Mouse (Mus musculus): Measurements from ENCODE around the gene Gtf3c1. TPM values are rescaled to one million over a fixed set of nuclear protein-coding genes. Genes with fewer than 3 reads are reported as not detected.

The Gtf3c1 gene
- polyA plus RNA-seq, 1 experiment from 2014 or later: 32.4 TPM

DNA sequence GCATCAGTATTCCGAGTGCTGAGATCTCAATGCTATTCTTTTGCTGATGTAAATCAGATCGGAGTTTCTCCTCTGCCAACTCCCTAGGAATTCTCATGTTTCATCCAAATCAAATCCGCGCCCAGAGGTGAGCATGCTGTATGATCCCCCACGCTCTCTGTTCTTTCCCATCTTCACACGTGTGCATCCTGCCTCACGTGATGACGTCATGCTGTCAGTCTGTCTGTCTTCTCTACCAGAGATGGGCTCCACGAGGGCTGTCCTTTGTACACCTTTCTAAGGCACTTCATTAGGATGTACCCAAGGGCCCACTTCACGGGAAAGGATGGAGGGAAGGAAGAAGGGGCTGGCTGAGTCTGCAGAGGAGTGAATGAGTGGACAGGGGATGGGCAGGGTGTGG is 107.4 kb downstream of the Gtf3c1 start:
- Histone ChIP-seq H3K27me3 (no peaks in the 10 kb centered on the region), H3K4me3 (no peak overlapping the region), H3K4me1 (no peaks in the 10 kb centered on the region), H3K27ac (no peak overlapping the region), H3K36me3 (no peaks in the 10 kb centered on the region), H3K4me2 (no peak overlapping the region), H3K9me3 (no peaks in the 10 kb centered on the region), H3K9ac (no peak overlapping the region)
- WGBS: 66% methylated on average over 10 of the region's 10 CpGs
- no peak for ATAC-seq (ENCODE audit: insufficient number of reproducible peaks, insufficient read depth, low FRiP score, low TSS enrichment, low read depth)

DNA sequence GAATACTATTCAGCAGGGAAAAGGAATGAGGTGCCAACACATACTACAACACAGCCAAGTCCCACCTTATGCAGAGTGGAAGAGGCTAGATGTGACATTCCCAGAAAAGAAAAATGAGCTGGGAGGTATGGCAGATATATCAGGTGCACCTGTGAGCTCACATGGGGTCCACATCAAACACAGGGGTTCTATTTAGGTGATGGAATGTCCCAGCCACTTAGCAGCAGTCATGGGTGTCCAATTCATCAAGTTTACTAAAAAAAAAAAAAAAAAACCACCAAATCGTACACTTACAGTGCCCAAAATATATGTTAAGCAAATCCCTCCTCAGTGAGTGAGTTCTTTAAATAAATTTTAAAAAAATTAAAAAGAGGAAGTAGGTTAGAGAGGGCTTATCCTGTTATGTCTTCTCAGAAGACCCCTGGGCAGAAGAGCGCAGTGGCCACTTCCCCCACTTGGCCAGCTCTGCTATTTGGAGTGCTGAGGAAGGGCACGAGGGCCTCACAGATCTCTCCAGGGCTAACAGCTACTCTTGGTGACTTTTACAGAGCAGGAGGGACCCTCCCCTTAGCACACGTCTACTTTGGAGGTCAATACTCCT is 108.1 kb downstream of the Gtf3c1 start:
- no peaks in the 10 kb centered on the region for H3K9me3 ChIP-seq
- no peak overlapping the region for H3K4me2 ChIP-seq
- no peak overlapping the region for H3K4me3 ChIP-seq
- no peak for ATAC-seq (ENCODE audit: insufficient number of reproducible peaks, insufficient read depth, low FRiP score, low TSS enrichment, low read depth)
- no peaks in the 10 kb centered on the region for H3K36me3 ChIP-seq
- 66% methylated on average over 4 of the region's 4 CpGs for WGBS
- H3K27me3 ChIP-seq: no peaks in the 10 kb centered on the region
- no peak overlapping the region for H3K27ac ChIP-seq
- H3K9ac ChIP-seq: no peak overlapping the region
- no peaks in the 10 kb centered on the region for H3K4me1 ChIP-seq

DNA sequence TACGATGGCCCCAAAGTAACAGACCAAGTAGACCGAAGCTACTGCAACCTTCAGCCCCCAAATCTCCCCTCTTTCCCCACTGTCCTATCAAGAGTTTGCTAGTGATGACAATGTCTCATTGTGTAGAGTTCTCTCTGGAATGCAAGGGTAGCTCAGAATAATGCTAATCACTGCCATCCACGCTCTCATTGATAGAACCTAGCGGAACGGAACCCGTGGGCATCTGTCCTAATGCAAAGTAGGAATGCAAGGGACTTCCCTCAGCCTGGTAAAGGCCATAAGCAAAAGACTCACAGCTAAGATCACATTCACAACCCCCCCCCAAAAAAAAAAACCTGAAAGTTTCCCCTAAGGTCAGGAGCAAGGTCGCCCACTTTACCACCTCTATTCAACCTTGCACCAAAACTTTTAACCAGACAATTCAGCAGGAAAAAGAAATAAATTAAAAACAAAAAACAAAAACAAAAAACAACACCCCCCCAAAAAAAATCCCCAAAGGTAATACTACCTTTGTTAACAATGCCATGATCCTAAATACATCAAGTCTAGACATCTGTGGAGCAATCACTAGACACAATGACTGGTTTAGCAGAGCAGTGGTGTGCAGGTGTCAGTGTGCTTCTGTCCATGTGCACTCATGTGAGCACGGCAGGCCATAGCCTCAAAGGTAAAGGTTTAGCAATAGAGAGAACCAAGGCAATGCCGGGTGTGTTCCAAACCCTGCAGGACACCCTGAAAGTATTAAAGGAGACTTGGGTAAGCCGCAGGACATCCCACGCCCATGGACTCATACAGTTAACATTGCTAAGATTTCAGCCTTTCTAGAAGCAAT is 109.8 kb downstream of the Gtf3c1 start:
- Histone ChIP-seq H3K4me1 (no peaks in the 10 kb centered on the region), H3K36me3 (no peaks in the 10 kb centered on the region), H3K9me3 (no peaks in the 10 kb centered on the region), H3K4me2 (no peak overlapping the region), H3K27me3 (no peaks in the 10 kb centered on the region), H3K9ac (no peak overlapping the region), H3K27ac (no peak overlapping the region), H3K4me3 (no peak overlapping the region)
- WGBS: 85% methylated on average over 11 of the region's 11 CpGs
- no peak for ATAC-seq (ENCODE audit: insufficient number of reproducible peaks, insufficient read depth, low FRiP score, low TSS enrichment, low read depth)

DNA sequence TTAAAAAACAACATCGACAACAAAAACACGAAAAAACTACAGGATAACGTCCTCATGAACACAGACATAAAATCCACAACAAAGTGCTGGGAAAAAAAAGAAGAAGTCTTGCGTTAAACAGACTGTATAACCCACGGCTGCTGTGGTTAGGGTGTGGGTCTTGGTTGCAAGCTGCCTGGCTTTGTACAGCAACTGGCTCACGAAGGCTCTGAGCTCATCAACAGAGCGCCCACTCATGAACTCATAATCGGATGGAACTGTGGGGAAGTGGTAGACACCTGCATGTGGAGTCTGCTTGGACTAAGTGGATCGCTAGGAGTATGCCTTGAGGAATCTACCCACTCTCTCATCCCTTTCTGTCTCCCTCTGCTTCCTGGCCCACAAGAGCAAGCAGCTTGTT is 110.5 kb downstream of the Gtf3c1 start:
- Histone ChIP-seq H3K9me3 (no peaks in the 10 kb centered on the region), H3K4me3 (no peak overlapping the region), H3K9ac (no peak overlapping the region), H3K27ac (no peak overlapping the region), H3K36me3 (no peaks in the 10 kb centered on the region), H3K4me2 (no peak overlapping the region), H3K27me3 (no peaks in the 10 kb centered on the region), H3K4me1 (no peaks in the 10 kb centered on the region)
- 79% methylated on average over 9 of the region's 9 CpGs for WGBS
- ATAC-seq (ENCODE audit: insufficient number of reproducible peaks, insufficient read depth, low FRiP score, low TSS enrichment, low read depth): no peak

DNA sequence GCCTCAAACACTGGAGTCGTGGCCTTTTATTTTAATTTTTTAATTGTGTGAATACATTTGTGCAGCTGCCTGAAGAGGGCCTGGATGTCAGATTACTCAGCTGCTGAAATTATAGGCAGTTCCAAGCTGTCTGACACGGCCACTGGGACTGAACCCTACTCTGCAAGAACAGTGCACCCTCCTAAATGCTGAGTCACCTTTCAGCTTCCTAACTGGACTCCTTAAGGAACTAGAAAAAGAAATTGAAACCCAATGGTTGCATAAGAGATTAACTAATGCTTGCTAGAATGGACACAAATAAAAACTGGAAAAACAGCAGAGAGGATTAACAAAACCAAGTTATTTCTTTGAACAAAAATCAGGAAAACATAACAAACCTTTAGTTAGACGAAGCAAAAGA is 111.2 kb downstream of the Gtf3c1 start:
- Histone ChIP-seq H3K4me3 (no peak overlapping the region), H3K4me1 (no peaks in the 10 kb centered on the region), H3K9ac (no peak overlapping the region), H3K27ac (no peak overlapping the region), H3K4me2 (no peak overlapping the region), H3K36me3 (no peaks in the 10 kb centered on the region), H3K27me3 (no peaks in the 10 kb centered on the region), H3K9me3 (no peaks in the 10 kb centered on the region)
- 63% methylated on average over 3 of the region's 3 CpGs for WGBS
- ATAC-seq (ENCODE audit: insufficient number of reproducible peaks, insufficient read depth, low FRiP score, low TSS enrichment, low read depth): no peak

DNA sequence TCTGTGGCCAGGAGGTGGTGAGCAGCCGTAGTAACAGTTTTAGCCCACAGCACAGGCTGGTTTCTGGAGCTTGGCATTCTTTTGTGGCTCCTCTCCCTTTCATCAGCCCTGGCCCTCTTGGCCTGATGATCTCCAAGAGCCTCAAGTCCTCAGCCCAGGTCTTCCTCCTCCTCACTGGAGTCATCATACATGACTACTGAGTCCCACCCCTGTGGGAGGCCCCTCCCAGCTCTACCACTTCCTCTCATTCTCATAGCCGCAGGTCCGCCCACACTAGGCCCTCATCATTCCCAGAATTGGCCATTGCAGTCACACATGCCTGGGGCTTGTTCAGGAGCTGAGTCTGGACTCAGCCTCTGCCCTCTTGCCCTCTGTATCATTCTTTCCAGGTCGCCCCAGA is 113.7 kb downstream of the Gtf3c1 start:
- no peak for ATAC-seq (ENCODE audit: insufficient number of reproducible peaks, insufficient read depth, low FRiP score, low TSS enrichment, low read depth)
- Histone ChIP-seq H3K4me2 (no peak overlapping the region), H3K4me3 (no peak overlapping the region), H3K9ac (no peak overlapping the region), H3K36me3 (no peaks in the 10 kb centered on the region), H3K27ac (no peak overlapping the region), H3K9me3 (no peaks in the 10 kb centered on the region), H3K27me3 (no peaks in the 10 kb centered on the region), H3K4me1 (no peaks in the 10 kb centered on the region)
- 84% methylated on average over 4 of the region's 4 CpGs for WGBS

Other genes starting within 250 kb of the Gtf3c1 start
- gene Nsmce1, start 216.2 kb downstream of the Gtf3c1 start, polyA plus RNA-seq (2015; fragmentation: Nextera tagmentation; extraction: Ambion mirVana): 108 and 116 TPM in 2 replicates
- 7.0 and 7.7 TPM in 2 replicates for gene Il4ra, start 155.7 kb downstream of the Gtf3c1 start, polyA plus RNA-seq (2015; fragmentation: Nextera tagmentation; extraction: Ambion mirVana)
- gene Il21r, start 104.4 kb downstream of the Gtf3c1 start, polyA plus RNA-seq (2015; fragmentation: Nextera tagmentation; extraction: Ambion mirVana): 0.67 and 0.81 TPM in 2 replicates
- 9.8 and 9.9 TPM in 2 replicates for gene D430042O09Rik, start 108 bp upstream of the Gtf3c1 start, polyA plus RNA-seq (2015; fragmentation: Nextera tagmentation; extraction: Ambion mirVana)

Data from embryonic facial prominence, embryonic 13.5 days (tissue).